Mouse (Mus musculus): ENCODE measurements around the gene 4930535I16Rik. TPM values are rescaled to one million over a fixed set of nuclear protein-coding genes. Genes with fewer than 3 reads are reported as not detected.

4930535I16Rik gene
- total RNA-seq, 4 experiments from 2014 or later: not detected

GRCm38 (mm10) chr4:123905126-123905668 is 12.6 kb downstream of the 4930535I16Rik start:
- DNase-seq (ENCODE audit: low spot score): no peak

DNA sequence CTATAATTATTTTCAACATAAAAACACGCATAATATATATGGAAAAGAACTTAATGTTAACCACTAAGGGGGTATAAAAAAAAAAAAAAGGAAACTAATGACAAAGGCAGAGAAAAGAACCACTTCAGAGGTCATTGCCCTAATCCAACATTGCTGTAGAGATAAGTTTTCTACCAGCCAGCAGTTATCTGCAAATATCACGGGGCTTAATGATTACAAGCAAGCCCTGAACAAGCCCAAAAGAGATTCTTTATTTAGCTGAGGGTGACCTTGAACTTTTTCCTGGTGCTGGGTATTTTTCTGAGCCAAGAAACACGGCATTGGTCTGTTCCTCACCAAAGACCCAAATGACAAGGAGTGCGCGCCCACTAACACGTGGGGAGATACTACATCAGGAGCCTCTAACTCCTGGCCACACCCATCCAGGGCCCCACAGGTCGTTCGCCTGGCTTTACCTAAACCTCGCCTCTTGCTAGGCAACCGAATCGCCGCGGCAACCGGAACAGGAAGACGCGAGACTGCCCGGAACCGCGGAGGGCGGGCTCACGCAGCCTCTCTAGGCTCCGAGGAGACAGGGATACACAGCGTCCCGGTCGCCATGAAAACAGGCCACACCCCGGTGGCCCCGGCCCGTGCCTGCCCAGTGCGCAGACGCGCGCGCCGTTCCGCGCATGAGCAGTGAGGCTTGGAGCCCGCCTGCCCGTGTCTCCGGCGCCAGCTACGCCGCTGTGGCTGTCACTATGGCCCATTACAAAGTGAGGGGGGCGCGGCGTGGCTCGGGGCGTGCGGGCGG is 13.3 kb downstream of the 4930535I16Rik start, which contains the start of gene Mycbp:
Mycbp (plus strand) TSS at position 500 of the 793 bp plus-strand sequence.
- peak; percentile 99 for DNase-seq (ENCODE audit: low spot score)

GRCm38 (mm10) chr4:123903432-123903831 is 14.4 kb downstream of the 4930535I16Rik start:
- DNase-seq (ENCODE audit: low spot score): no peak

- peak; percentile 28 for DNase-seq (ENCODE audit: low spot score)
These were observed 19.1 kb downstream of the 4930535I16Rik start for GRCm38 (mm10) chr4:123898696-123899095.

GRCm38 (mm10) chr4:123894295-123894694 is 23.5 kb downstream of the 4930535I16Rik start:
- DNase-seq (ENCODE audit: low spot score): no peak

DNA sequence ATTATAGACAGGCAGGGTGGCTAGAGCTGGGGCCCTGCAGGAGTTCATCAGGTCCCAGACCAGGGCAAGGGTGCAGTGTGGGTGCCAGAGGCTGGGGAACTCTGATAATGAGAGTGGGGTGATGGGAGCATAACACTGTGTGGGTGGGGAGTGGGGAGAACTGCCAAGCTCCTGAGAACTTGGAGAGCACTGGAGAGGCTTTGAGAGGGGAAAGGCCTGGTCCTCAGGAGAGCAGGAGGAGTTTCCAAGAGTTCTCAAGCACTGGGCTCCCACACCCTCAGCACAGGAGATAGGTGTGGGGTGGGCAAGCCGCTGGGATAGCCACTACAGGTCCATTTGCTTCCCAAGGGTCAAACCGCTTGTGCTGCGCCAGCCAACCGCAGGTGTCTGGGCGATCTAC is 24.1 kb downstream of the 4930535I16Rik start:
- no peak for DNase-seq (ENCODE audit: low spot score)

Other genes starting within 250 kb of the 4930535I16Rik start
- gene Macf1, start 233.7 kb downstream of the 4930535I16Rik start, total RNA-seq (2022): 100 to 1,000 TPM; 223 to 243 (median 241) TPM
- 100 to 1,000 TPM; 391 to 483 (median 438) TPM for gene Ndufs5, start 199.8 kb downstream of the 4930535I16Rik start, total RNA-seq (2022)
- gene Akirin1, start 167.7 kb downstream of the 4930535I16Rik start, total RNA-seq (2022): 10 to 100 TPM; 19.4 to 28.8 (median 24.9) TPM
- gene Rhbdl2, start 130.1 kb downstream of the 4930535I16Rik start, total RNA-seq (2022): under 1 TPM in 1 of 4 experiments, not detected in 3; 0.69 TPM
- not detected for gene 4933427I04Rik, start 58.3 kb downstream of the 4930535I16Rik start, total RNA-seq (2022)
- gene Mycbp, start 13.2 kb downstream of the 4930535I16Rik start, total RNA-seq (2022): 10 to 100 TPM; 22.3 to 29.8 (median 24.3) TPM
- 10 to 100 TPM; 35.4 to 44.9 (median 41.8) TPM for gene Rragc, start 576 bp downstream of the 4930535I16Rik start, total RNA-seq (2022)

All from heart, adult 8-10 months (tissue).